Mouse (Mus musculus) liver, embryonic 14.5 days (tissue): ENCODE results near the gene E2f2.
A peak's percentile ranks its signal among the peaks of the same experiment; 100 is the strongest.

Experiments
- CTCF ChIP-seq: IDR thresholded peaks from 2 replicates; pipeline ENCODE4 v1.5.1; 2016; ENCODE audit warnings: antibody characterized with exemption, low read depth, control low read depth
- EP300 ChIP-seq: IDR thresholded peaks from 2 replicates; pipeline ENCODE4 v1.6.1; 2016; ENCODE audit warnings: antibody characterized with exemption, low read depth

DNA sequence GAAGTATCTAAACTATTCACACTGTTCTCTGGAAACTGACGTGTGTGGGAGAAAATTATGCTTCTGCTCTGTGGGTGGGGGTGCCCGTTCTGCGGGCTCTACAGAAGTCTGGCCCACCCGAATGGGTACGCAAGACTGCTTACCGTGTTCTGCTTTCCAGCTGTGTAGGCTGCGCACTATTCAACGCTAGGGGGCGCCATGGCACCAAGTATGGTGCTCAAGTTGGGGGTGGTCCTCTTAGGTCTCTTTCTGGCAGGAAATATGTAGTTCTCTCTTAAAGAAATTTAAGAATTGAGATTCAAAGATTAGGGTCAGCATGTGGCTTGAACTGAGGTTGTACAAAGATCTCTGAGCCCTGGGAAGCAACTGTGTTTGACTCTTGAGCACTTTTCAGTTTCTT, 30.3 kb downstream of the E2f2 start:
- TF ChIP-seq CTCF (peak; percentile 89), EP300 (no peak)
